Mouse (Mus musculus) E14TG2a.4 (cell line): ENCODE results near the gene Rhbdf1.

Source experiments
- CTCF ChIP-seq: conservative IDR thresholded peaks from 2 replicates; pipeline ENCODE4 v1.5.1; 2014; ENCODE audit warnings: low read length
- NANOG ChIP-seq: IDR thresholded peaks from 2 replicates; pipeline ENCODE4 v1.6.1; 2014; ENCODE audit warnings: borderline replicate concordance, low read length, mixed read lengths
- POU5F1 ChIP-seq: IDR thresholded peaks from 2 replicates; pipeline ENCODE4 v1.6.1; 2014; ENCODE audit warnings: low read length, borderline replicate concordance

- TF ChIP-seq CTCF (no peak), POU5F1 (no peak), NANOG (no peak)
Observed at GRCm38 (mm10) chr11:32181246-32181645, 40.9 kb downstream of the Rhbdf1 start.
